Mouse (Mus musculus) forebrain, embryonic 10.5 days (tissue): ENCODE measurements around the gene Rpl29. TPM values are rescaled to one million over a fixed set of nuclear protein-coding genes. Genes with fewer than 3 reads are reported as not detected.
A peak's percentile ranks its signal among the peaks of the same experiment; 100 is the strongest.

Experiments
- DNase-seq: peaks from one replicate; pipeline ENCODE4 v3.0.0-alpha.2; 2017; ENCODE audit warnings: low spot score; ENCODE audit errors: extremely low spot score
- H3K27ac ChIP-seq: fragments of 300-500 bp; sonication (generic); 2 replicates; pipeline ENCODE4 v1.5.1; 2016; ENCODE audit warnings: mild to moderate bottlenecking
- H3K27me3 ChIP-seq: fragments of 300-500 bp; sonication (generic); 2 replicates; pipeline ENCODE4 v1.6.1; 2016; ENCODE audit warnings: mild to moderate bottlenecking; ENCODE audit not compliant: poor library complexity, severe bottlenecking
- H3K36me3 ChIP-seq: fragments of 300-500 bp; sonication (generic); replicated peaks from 2 replicates; pipeline ENCODE4 v1.6.1; 2016; ENCODE audit warnings: mild to moderate bottlenecking, moderate library complexity
- H3K4me1 ChIP-seq: fragments of 300-500 bp; sonication (generic); 2 replicates; pipeline ENCODE4 v1.6.1; 2016
- H3K4me3 ChIP-seq: fragments of 300-500 bp; sonication (generic); 2 replicates; pipeline ENCODE4 v1.5.1; 2016; ENCODE audit warnings: mild to moderate bottlenecking, moderate library complexity
- H3K9me3 ChIP-seq: fragments of 300-500 bp; sonication (generic); 2 replicates; pipeline ENCODE4 v1.6.1; 2016; ENCODE audit warnings: mild to moderate bottlenecking, moderate library complexity
- WGBS: fragments of 180-500 bp; shearing (Covaris S2); methylation state at CpG from one replicate; pipeline ENCODE4 v1.1.7; 2016; 5-methylcytosine and 5-hydroxymethylcytosine counted together
- polyA plus RNA-seq: library from polyadenylated mRNA; unstranded; fragments of >200 nt; fragmentation: Nextera tagmentation; extraction: Ambion mirVana; gene quantifications from 2 replicates; pipeline ENCODE4 v1.2.1, GENCODE M21; 2016

Gene Rpl29
- polyA plus RNA-seq, 1 experiment from 2014 or later: 1,043 TPM

- DNase-seq: no peak
- WGBS: 74% methylated on average over 8 of the region's 8 CpGs
- Histone ChIP-seq H3K4me3 (no peak overlapping the region), H3K27me3 (no peaks in the 10 kb centered on the region), H3K9me3 (peaks cover 6% of the 10 kb centered on the region; the same call in 1 of the 2 replicates), H3K27ac (peak overlapping the region; percentile 52), H3K4me1 (peaks cover 59% of the 10 kb centered on the region), H3K36me3 (no peaks in the 10 kb centered on the region)
These were observed 22.7 kb upstream of the Rpl29 start for GRCm38 (mm10) chr9:106406443-106407078.

- no peak for DNase-seq
- Histone ChIP-seq H3K4me3 (no peak overlapping the region), H3K27me3 (no peaks in the 10 kb centered on the region; the same call in 1 of the 2 replicates), H3K9me3 (peaks cover 6% of the 10 kb centered on the region; the same call in 1 of the 2 replicates), H3K4me1 (peaks cover 57% of the 10 kb centered on the region), H3K27ac (no peak overlapping the region), H3K36me3 (no peaks in the 10 kb centered on the region)
- WGBS: 97% methylated on average over 4 of the region's 4 CpGs
These were observed 20.2 kb upstream of the Rpl29 start for GRCm38 (mm10) chr9:106409096-106409495.

GRCm38 (mm10) chr9:106410086-106410650, 19.1 kb upstream of the Rpl29 start:
- no peak overlapping the region for H3K4me3 ChIP-seq
- H3K36me3 ChIP-seq: no peaks in the 10 kb centered on the region
- H3K27me3 ChIP-seq: no peaks in the 10 kb centered on the region; the same call in 1 of the 2 replicates
- H3K27ac ChIP-seq: peak overlapping the region; percentile 67
- peaks cover 54% of the 10 kb centered on the region for H3K4me1 ChIP-seq
- no peak for DNase-seq
- WGBS: 30% methylated on average over 2 of the region's 2 CpGs
- peaks cover 6% of the 10 kb centered on the region; the same call in 1 of the 2 replicates for H3K9me3 ChIP-seq

GRCm38 (mm10) chr9:106411091-106411594, 18.1 kb upstream of the Rpl29 start:
- Histone ChIP-seq H3K27ac (peak overlapping the region; percentile 67), H3K4me3 (no peak overlapping the region), H3K9me3 (peaks cover 6% of the 10 kb centered on the region; the same call in 1 of the 2 replicates), H3K27me3 (no peaks in the 10 kb centered on the region; the same call in 1 of the 2 replicates), H3K36me3 (no peaks in the 10 kb centered on the region), H3K4me1 (peaks cover 44% of the 10 kb centered on the region)
- DNase-seq: no peak
- 81% methylated on average over 9 of the region's 9 CpGs for WGBS

- H3K36me3 ChIP-seq: no peaks in the 10 kb centered on the region
- 82% methylated on average over 6 of the region's 6 CpGs for WGBS
- DNase-seq: no peak
- peaks cover 6% of the 10 kb centered on the region; the same call in 1 of the 2 replicates for H3K9me3 ChIP-seq
- H3K27ac ChIP-seq: peak overlapping the region; percentile 62
- no peak overlapping the region for H3K4me3 ChIP-seq
- H3K27me3 ChIP-seq: no peaks in the 10 kb centered on the region; the same call in 1 of the 2 replicates
- peaks cover 38% of the 10 kb centered on the region for H3K4me1 ChIP-seq
These were observed 17.5 kb upstream of the Rpl29 start for GRCm38 (mm10) chr9:106411729-106412128.

GRCm38 (mm10) chr9:106412210-106412609, 17.0 kb upstream of the Rpl29 start:
- WGBS: 67% methylated on average over 3 of the region's 3 CpGs
- Histone ChIP-seq H3K27me3 (peaks cover 4% of the 10 kb centered on the region; the same call in 1 of the 2 replicates), H3K36me3 (no peaks in the 10 kb centered on the region), H3K4me3 (no peak overlapping the region), H3K27ac (no peak overlapping the region), H3K4me1 (peaks cover 37% of the 10 kb centered on the region), H3K9me3 (peaks cover 6% of the 10 kb centered on the region; the same call in 1 of the 2 replicates)
- DNase-seq: no peak

GRCm38 (mm10) chr9:106413606-106414005, 15.6 kb upstream of the Rpl29 start:
- DNase-seq: no peak
- 87% methylated on average over 5 of the region's 5 CpGs for WGBS
- Histone ChIP-seq H3K4me1 (peaks cover 49% of the 10 kb centered on the region), H3K27me3 (peaks cover 18% of the 10 kb centered on the region), H3K4me3 (no peak overlapping the region), H3K27ac (peak overlapping the region; percentile 36; the same call in 1 of the 2 replicates), H3K36me3 (no peaks in the 10 kb centered on the region), H3K9me3 (peaks cover 6% of the 10 kb centered on the region; the same call in 1 of the 2 replicates)

GRCm38 (mm10) chr9:106416826-106417225, 12.4 kb upstream of the Rpl29 start:
- Histone ChIP-seq H3K4me3 (no peak overlapping the region), H3K4me1 (peaks cover 58% of the 10 kb centered on the region), H3K27me3 (peaks cover 31% of the 10 kb centered on the region), H3K36me3 (no peaks in the 10 kb centered on the region), H3K9me3 (no peaks in the 10 kb centered on the region), H3K27ac (no peak overlapping the region)
- DNase-seq: no peak
- WGBS: 86% methylated on average over 6 of the region's 6 CpGs

- peak; percentile 65 for DNase-seq
- Histone ChIP-seq H3K4me3 (peak overlapping the region; percentile 47), H3K36me3 (no peaks in the 10 kb centered on the region), H3K27me3 (peaks cover 31% of the 10 kb centered on the region), H3K4me1 (peaks cover 53% of the 10 kb centered on the region), H3K27ac (peak overlapping the region; percentile 86), H3K9me3 (no peaks in the 10 kb centered on the region)
- WGBS: 15% methylated on average over 29 of the region's 29 CpGs
These were observed 11.2 kb upstream of the Rpl29 start for GRCm38 (mm10) chr9:106417841-106418625.

- 0% methylated on average over 2 of the region's 2 CpGs for WGBS
- peak; percentile 74 for DNase-seq
- H3K27me3 ChIP-seq: peaks cover 31% of the 10 kb centered on the region
- H3K4me1 ChIP-seq: peaks cover 53% of the 10 kb centered on the region
- no peaks in the 10 kb centered on the region for H3K36me3 ChIP-seq
- H3K4me3 ChIP-seq: peak overlapping the region; percentile 33
- peak overlapping the region; percentile 83 for H3K27ac ChIP-seq
- H3K9me3 ChIP-seq: no peaks in the 10 kb centered on the region
These were observed 8.6 kb upstream of the Rpl29 start for GRCm38 (mm10) chr9:106420608-106421007.

GRCm38 (mm10) chr9:106421033-106421864, 8.0 kb upstream of the Rpl29 start:
- Histone ChIP-seq H3K36me3 (no peaks in the 10 kb centered on the region), H3K27ac (peak overlapping the region; percentile 83), H3K9me3 (no peaks in the 10 kb centered on the region), H3K27me3 (peaks cover 31% of the 10 kb centered on the region), H3K4me1 (peaks cover 53% of the 10 kb centered on the region), H3K4me3 (peak overlapping the region; percentile 33)
- no peak for DNase-seq
- WGBS: 5% methylated on average over 18 of the region's 18 CpGs

- Histone ChIP-seq H3K4me3 (peak overlapping the region; percentile 33), H3K36me3 (no peaks in the 10 kb centered on the region), H3K4me1 (peaks cover 53% of the 10 kb centered on the region), H3K27ac (peak overlapping the region; percentile 83), H3K9me3 (no peaks in the 10 kb centered on the region), H3K27me3 (peaks cover 31% of the 10 kb centered on the region)
- WGBS: 0% methylated on average over 3 of the region's 3 CpGs
- DNase-seq: peak; percentile 92
These were observed 7.4 kb upstream of the Rpl29 start for GRCm38 (mm10) chr9:106421865-106422160.
